Mouse (Mus musculus) heart, embryonic 11.5 days (tissue): ENCODE measurements around the gene Rnf130. TPM values are rescaled to one million over a fixed set of nuclear protein-coding genes. Genes with fewer than 3 reads are reported as not detected.

ENCODE experiments used
- ATAC-seq: fragments of 200-750 bp; cut with Nextera tagmentation; replicated peaks from 2 replicates; pipeline ENCODE4 v1.8.0; 2017; ENCODE audit warnings: moderate library complexity; ENCODE audit not compliant: insufficient number of reproducible peaks, low FRiP score, low TSS enrichment
- H3K27ac ChIP-seq: fragments of 300-500 bp; sonication (generic); 2 replicates; pipeline ENCODE4 v1.5.1; 2014; ENCODE audit warnings: mild to moderate bottlenecking, low read depth, low read length
- H3K27me3 ChIP-seq: fragments of 300-500 bp; sonication (generic); 2 replicates; pipeline ENCODE4 v1.6.1; 2014; ENCODE audit warnings: mild to moderate bottlenecking, low read length, mixed read lengths; ENCODE audit not compliant: control insufficient read depth, insufficient read depth
- H3K36me3 ChIP-seq: fragments of 300-500 bp; sonication (generic); 2 replicates; pipeline ENCODE4 v1.6.1; 2014; ENCODE audit warnings: mild to moderate bottlenecking, low read length, moderate library complexity, mixed read lengths; ENCODE audit not compliant: control insufficient read depth, insufficient read depth
- H3K4me1 ChIP-seq: fragments of 300-500 bp; sonication (generic); 2 replicates; pipeline ENCODE4 v1.6.1; 2014; ENCODE audit warnings: low read length; ENCODE audit not compliant: control insufficient read depth, insufficient read depth
- H3K4me2 ChIP-seq: fragments of 300-500 bp; sonication (generic); 2 replicates; pipeline ENCODE4 v1.6.1; 2014; ENCODE audit warnings: mild to moderate bottlenecking, moderate library complexity
- H3K4me3 ChIP-seq: fragments of 300-500 bp; sonication (generic); 2 replicates; pipeline ENCODE4 v1.5.1; 2014; ENCODE audit warnings: low read depth, low read length
- H3K9ac ChIP-seq: fragments of 300-500 bp; sonication (generic); 2 replicates; pipeline ENCODE4 v1.6.1; 2014; ENCODE audit warnings: mild to moderate bottlenecking, low read depth, low read length, moderate library complexity
- H3K9me3 ChIP-seq: fragments of 300-500 bp; sonication (generic); replicated peaks from 2 replicates; pipeline ENCODE4 v1.6.1; 2016; ENCODE audit warnings: low read length; ENCODE audit not compliant: control insufficient read depth
- WGBS: fragments of 180-500 bp; shearing (Covaris S2); extraction: QIAGEN DNeasy Blood & Tissue Kit; methylation state at CpG from one replicate; pipeline ENCODE4 v1.1.7; 2014; ENCODE audit not compliant: insufficient replicate concordance; 5-methylcytosine and 5-hydroxymethylcytosine counted together
- polyA plus RNA-seq: library from polyadenylated mRNA; unstranded; fragments of >200 nt; fragmentation: Nextera tagmentation; extraction: Ambion mirVana; gene quantifications from 2 replicates; pipeline ENCODE4 v1.2.1, GENCODE M21; 2014

Rnf130 gene
- polyA plus RNA-seq, 1 experiment from 2014 or later, result 30.3 TPM

GRCm38 (mm10) chr11:50028416-50028815, 3.3 kb downstream of the Rnf130 start:
- ATAC-seq, result no peak
- H3K27ac ChIP-seq, result no peak overlapping the region
- H3K27me3 ChIP-seq, result peaks cover 9% of the 10 kb centered on the region
- H3K4me1 ChIP-seq, result 0 out of 2 replicates have a peak, but pooled peaks cover 2% of the 10 kb centered on the region
- H3K4me3 ChIP-seq, result no peak overlapping the region
- H3K36me3 ChIP-seq, result no peaks in the 10 kb centered on the region
- no peaks in the 10 kb centered on the region for H3K9me3 ChIP-seq
- H3K9ac ChIP-seq, result no peak overlapping the region
- no peak overlapping the region for H3K4me2 ChIP-seq

DNA sequence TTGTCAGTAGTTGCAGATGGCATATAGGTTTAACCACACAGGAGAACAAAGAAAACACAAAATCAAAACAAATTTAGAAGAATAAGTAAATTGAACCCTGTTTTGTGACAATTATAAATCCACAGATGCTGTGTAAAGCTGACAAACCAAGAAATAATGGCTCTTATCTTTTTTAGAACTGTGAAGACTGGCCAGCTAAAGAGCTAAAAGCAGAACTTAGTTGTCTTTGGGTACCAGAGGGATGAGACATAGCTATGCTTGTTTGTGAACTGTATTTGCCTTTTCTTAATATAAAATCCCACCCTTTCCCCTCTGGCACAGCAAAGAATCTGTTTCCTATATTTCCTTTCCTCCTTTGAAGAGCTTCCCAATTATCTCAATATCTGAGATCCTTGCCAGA, 9.0 kb downstream of the Rnf130 start:
- no peak for ATAC-seq
- Histone ChIP-seq H3K36me3 (no peaks in the 10 kb centered on the region), H3K9me3 (no peaks in the 10 kb centered on the region), H3K4me2 (no peak overlapping the region), H3K9ac (no peak overlapping the region), H3K27ac (no peak overlapping the region), H3K27me3 (no peaks in the 10 kb centered on the region), H3K4me1 (peaks cover 5% of the 10 kb centered on the region), H3K4me3 (no peak overlapping the region)

- no peak overlapping the region for H3K27ac ChIP-seq
- H3K4me1 ChIP-seq, result peaks cover 5% of the 10 kb centered on the region
- 52% methylated on average over 3 of the region's 3 CpGs for WGBS
- ATAC-seq, result no peak
- no peak overlapping the region for H3K4me3 ChIP-seq
- no peak overlapping the region for H3K9ac ChIP-seq
- H3K4me2 ChIP-seq, result no peak overlapping the region
- H3K9me3 ChIP-seq, result no peaks in the 10 kb centered on the region
- H3K36me3 ChIP-seq, result no peaks in the 10 kb centered on the region
- no peaks in the 10 kb centered on the region for H3K27me3 ChIP-seq
Measured at GRCm38 (mm10) chr11:50035726-50036125, 10.6 kb downstream of the Rnf130 start.

DNA sequence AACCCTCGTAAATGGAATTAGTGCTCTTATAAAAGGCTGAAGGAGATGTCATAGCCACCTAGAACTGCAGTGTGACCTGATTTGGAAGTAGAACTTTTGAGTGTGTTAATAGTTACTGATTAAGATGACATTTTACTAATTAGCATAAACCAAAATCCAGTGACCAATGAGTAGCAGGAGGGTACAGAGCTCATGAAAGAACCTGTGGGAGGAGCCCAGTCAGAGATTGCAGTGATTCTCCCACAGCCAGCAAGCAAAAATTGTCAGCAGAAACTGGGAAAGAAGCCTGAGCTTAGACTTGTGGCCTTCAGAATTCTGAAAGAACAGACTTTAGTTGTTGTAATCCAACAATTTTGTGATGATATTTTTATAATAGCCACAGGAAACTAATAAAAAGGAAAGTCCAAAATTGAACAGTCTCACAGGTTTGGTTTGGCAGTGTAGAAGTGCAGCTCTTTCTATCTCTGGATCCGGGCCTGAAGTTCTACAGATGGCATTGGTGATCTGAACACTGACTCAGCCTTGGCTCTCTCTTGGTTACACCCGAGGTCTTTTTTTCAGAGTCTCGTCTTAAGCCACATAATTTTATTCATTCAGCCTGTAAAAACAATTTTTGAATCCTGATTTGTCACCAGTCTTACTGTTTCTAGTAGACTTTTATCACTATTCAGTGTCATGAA, 11.8 kb downstream of the Rnf130 start:
- Histone ChIP-seq H3K27ac (no peak overlapping the region), H3K4me3 (no peak overlapping the region), H3K36me3 (no peaks in the 10 kb centered on the region), H3K9me3 (no peaks in the 10 kb centered on the region), H3K4me2 (no peak overlapping the region), H3K4me1 (peaks cover 5% of the 10 kb centered on the region), H3K27me3 (no peaks in the 10 kb centered on the region), H3K9ac (no peak overlapping the region)
- no peak for ATAC-seq
- WGBS, result 76% methylated on average over 4 of the region's 4 CpGs

GRCm38 (mm10) chr11:50038757-50039156, 13.6 kb downstream of the Rnf130 start:
- Histone ChIP-seq H3K36me3 (no peaks in the 10 kb centered on the region), H3K9me3 (no peaks in the 10 kb centered on the region), H3K4me3 (no peak overlapping the region), H3K27ac (no peak overlapping the region), H3K9ac (no peak overlapping the region), H3K4me1 (peaks cover 5% of the 10 kb centered on the region), H3K4me2 (no peak overlapping the region), H3K27me3 (no peaks in the 10 kb centered on the region)
- ATAC-seq, result no peak
- WGBS, result 78% methylated on average over 1 of the region's 1 CpGs

GRCm38 (mm10) chr11:50041148-50041547, 16.0 kb downstream of the Rnf130 start:
- 77% methylated on average over 3 of the region's 3 CpGs for WGBS
- no peak for ATAC-seq
- no peaks in the 10 kb centered on the region for H3K9me3 ChIP-seq

DNA sequence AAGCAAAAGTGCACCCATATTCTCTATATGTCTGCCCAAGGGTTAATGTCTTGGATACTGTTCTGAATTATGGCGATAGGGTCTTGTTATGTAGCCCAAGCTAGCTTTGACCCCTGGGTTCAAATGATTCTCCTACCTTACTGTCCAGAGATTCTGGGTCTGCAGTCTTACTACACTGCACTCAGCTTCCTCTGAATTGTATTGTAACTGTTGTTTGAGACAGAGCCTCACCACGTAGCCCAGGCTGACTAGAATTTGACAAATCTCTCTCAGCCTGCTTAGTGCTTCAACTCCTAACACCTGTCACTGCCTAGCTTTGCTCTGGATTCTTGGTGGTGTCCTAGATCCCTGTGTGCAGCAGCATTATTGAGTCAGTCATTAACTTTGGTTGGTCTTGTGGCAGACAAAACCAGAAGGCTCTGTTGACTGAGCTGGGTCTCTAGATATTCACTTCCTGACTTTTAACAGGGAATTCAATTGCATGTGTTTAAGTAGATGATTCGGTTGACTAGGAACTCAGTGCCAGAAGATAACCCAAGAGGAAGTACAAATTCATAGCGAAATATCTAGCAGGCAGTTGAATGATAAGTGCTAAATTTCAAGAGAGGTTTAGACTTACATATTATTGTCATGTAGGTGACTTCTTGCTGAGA, 17.3 kb downstream of the Rnf130 start:
- Histone ChIP-seq H3K36me3 (no peaks in the 10 kb centered on the region), H3K4me2 (no peak overlapping the region), H3K9me3 (no peaks in the 10 kb centered on the region), H3K4me3 (no peak overlapping the region), H3K27me3 (no peaks in the 10 kb centered on the region), H3K9ac (no peak overlapping the region), H3K4me1 (peaks cover 1% of the 10 kb centered on the region), H3K27ac (no peak overlapping the region)
- ATAC-seq, result no peak
- WGBS, result 72% methylated on average over 4 of the region's 4 CpGs

More at GRCm38 (mm10) chr11:50041148-50041547, 16.0 kb downstream of the Rnf130 start:
- Histone ChIP-seq H3K4me1 (no peaks in the 10 kb centered on the region; the same call in 1 of the 2 replicates), H3K4me3 (no peak overlapping the region), H3K27ac (no peak overlapping the region), H3K27me3 (no peaks in the 10 kb centered on the region), H3K4me2 (no peak overlapping the region), H3K9ac (no peak overlapping the region), H3K36me3 (no peaks in the 10 kb centered on the region)

GRCm38 (mm10) chr11:50044454-50044853, 19.3 kb downstream of the Rnf130 start:
- Histone ChIP-seq H3K36me3 (no peaks in the 10 kb centered on the region), H3K27me3 (no peaks in the 10 kb centered on the region), H3K4me3 (no peak overlapping the region), H3K4me1 (peaks cover 10% of the 10 kb centered on the region), H3K27ac (no peak overlapping the region), H3K9me3 (no peaks in the 10 kb centered on the region), H3K9ac (no peak overlapping the region), H3K4me2 (no peak overlapping the region)
- ATAC-seq, result no peak
- 73% methylated on average over 4 of the region's 4 CpGs for WGBS

DNA sequence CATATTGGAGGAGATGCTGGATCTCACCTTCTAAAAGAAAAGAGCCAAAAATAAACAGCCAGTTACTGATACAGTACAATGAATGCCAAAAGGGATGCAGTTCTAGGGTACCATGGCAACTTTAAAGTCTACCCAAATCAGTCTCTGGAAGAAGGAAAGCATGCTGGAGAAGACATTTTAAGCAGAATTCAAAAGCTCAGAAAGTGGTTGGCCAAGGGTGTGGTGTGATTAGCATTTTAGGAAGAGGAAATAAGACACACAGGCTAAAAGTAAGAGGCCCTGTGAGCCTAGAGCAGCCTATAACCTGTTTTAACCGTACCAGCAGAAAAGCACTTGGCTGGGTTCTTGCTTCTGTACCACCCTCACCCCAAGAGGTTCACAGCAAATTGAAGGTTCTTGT, 22.5 kb downstream of the Rnf130 start:
- no peak for ATAC-seq
- H3K4me2 ChIP-seq, result no peak overlapping the region
- H3K9ac ChIP-seq, result no peak overlapping the region
- H3K36me3 ChIP-seq, result no peaks in the 10 kb centered on the region
- 81% methylated on average over 1 of the region's 1 CpGs for WGBS
- H3K4me1 ChIP-seq, result peaks cover 10% of the 10 kb centered on the region
- no peaks in the 10 kb centered on the region for H3K27me3 ChIP-seq
- no peak overlapping the region for H3K27ac ChIP-seq
- no peak overlapping the region for H3K4me3 ChIP-seq
- no peaks in the 10 kb centered on the region for H3K9me3 ChIP-seq
